Mouse (Mus musculus): ENCODE results near the gene Plcb1.

Gene Plcb1

GRCm38 (mm10) chr2:134838888-134839287 lies 53.0 kb downstream of the Plcb1 start:
- no peak for DNase-seq

GRCm38 (mm10) chr2:134842883-134843282 lies 57.0 kb downstream of the Plcb1 start:
- DNase-seq, result no peak

- DNase-seq, result no peak
Observed at GRCm38 (mm10) chr2:134844391-134845238, 58.7 kb downstream of the Plcb1 start.

- no peak for DNase-seq
Observed at GRCm38 (mm10) chr2:134845239-134845738, 59.4 kb downstream of the Plcb1 start.

- no peak for DNase-seq
Observed at GRCm38 (mm10) chr2:134846555-134846954, 60.7 kb downstream of the Plcb1 start.

- DNase-seq, result no peak
Observed at GRCm38 (mm10) chr2:134851189-134852171, 65.6 kb downstream of the Plcb1 start.

- no peak for DNase-seq
Observed at GRCm38 (mm10) chr2:134856239-134856638, 70.4 kb downstream of the Plcb1 start.

GRCm38 (mm10) chr2:134856691-134857090 lies 70.8 kb downstream of the Plcb1 start:
- DNase-seq, result no peak

GRCm38 (mm10) chr2:134864985-134865645 lies 79.2 kb downstream of the Plcb1 start:
- peak; percentile 74 for DNase-seq

- no peak for DNase-seq
Observed at GRCm38 (mm10) chr2:134867381-134867780, 81.5 kb downstream of the Plcb1 start.

GRCm38 (mm10) chr2:134871692-134872489 lies 86.0 kb downstream of the Plcb1 start:
- no peak for DNase-seq

- DNase-seq, result peak; percentile 13
Observed at GRCm38 (mm10) chr2:134872490-134872781, 86.6 kb downstream of the Plcb1 start.

GRCm38 (mm10) chr2:134877148-134877547 lies 91.3 kb downstream of the Plcb1 start:
- DNase-seq, result no peak

GRCm38 (mm10) chr2:134891207-134891606 lies 105.3 kb downstream of the Plcb1 start:
- no peak for DNase-seq

- no peak for DNase-seq
Observed at GRCm38 (mm10) chr2:134894776-134895175, 108.9 kb downstream of the Plcb1 start.

- DNase-seq, result no peak
Observed at GRCm38 (mm10) chr2:134896196-134896595, 110.3 kb downstream of the Plcb1 start.

- no peak for DNase-seq
Observed at GRCm38 (mm10) chr2:134897083-134897482, 111.2 kb downstream of the Plcb1 start.

GRCm38 (mm10) chr2:134901521-134901920 lies 115.7 kb downstream of the Plcb1 start:
- DNase-seq, result no peak

GRCm38 (mm10) chr2:134910882-134911281 lies 125.0 kb downstream of the Plcb1 start:
- no peak for DNase-seq

- no peak for DNase-seq
Observed at GRCm38 (mm10) chr2:134911360-134911759, 125.5 kb downstream of the Plcb1 start.

GRCm38 (mm10) chr2:134912616-134913015 lies 126.7 kb downstream of the Plcb1 start:
- DNase-seq, result no peak

- DNase-seq, result no peak
Observed at GRCm38 (mm10) chr2:134913542-134913941, 127.7 kb downstream of the Plcb1 start.

All from lung, postnatal 14 days (tissue).